Mouse (Mus musculus): ENCODE data around the gene Magea1.
"Not testable (repeated sequence)": the region's sequence is repeated elsewhere in the genome, so short reads cannot be mapped to it uniquely, and the experiment has no call there.

The Magea1 gene

DNA sequence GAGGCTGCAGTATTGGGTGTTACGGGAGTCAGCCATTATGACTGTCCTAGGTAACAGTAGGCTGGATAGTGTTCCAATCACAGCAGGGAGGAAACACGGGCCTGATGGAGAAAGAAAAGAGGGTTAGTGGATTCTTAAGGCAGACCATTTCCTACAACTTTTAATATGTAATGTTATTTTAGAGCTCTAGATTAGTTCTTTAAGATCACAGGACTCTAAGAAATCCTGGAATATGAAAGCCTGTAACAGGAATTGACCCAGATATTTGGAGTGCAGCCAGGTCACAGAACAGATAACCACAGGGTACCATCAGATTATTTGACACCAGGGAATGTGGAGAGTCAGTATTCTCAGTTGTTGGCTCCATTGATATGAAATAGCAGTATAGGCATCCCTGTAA, at the start of gene Magea1:
Magea1 (minus strand) TSS at position 101 of the 400 bp plus-strand sequence.
- not testable (repeated sequence) for DNase-seq (ENCODE audit: low read depth, low spot score)

DNA sequence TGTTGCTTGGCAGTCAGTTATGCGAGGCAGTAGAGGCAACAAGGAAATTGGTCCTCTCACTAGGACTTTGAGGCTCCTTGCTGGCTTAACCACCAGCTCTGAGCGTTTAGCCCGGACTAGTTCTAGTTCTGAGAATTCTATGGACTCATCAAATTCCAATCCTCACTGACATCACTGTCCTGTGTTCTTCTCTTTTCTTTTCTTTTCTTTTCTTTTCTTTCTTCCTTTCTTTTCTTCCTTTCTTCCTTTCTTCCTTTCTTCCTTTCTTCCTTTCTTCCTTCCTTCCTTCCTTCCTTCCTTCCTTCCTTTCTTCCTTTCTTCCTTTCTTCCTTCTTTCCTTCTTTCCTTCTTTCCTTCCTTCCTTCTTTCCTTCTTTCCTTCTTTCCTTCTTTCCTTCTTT, 38.7 kb upstream of the Magea1 start, which contains the start of gene Cldn34b2:
Cldn34b2 (minus strand) TSS at position 101 of the 400 bp plus-strand sequence.
- DNase-seq (ENCODE audit: low read depth, low spot score), result not testable (repeated sequence)

DNA sequence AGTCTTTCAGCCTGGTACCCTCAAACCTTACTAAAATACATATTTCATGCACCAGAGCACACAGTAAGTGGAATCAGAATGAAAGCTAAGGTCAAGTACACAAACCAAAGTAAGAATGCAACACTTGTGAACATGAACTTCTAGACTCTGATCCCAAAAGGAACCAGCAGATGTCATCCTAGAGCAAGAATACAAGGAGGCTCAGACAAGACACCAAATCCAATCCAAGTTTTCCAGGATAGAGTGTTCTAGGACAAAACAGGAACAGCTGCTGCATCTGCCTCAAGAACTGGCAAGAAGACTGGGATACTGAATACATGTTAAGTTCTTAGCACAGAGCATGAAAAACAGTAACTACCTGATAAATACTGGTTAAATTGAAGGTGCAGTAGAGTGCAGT, 8.4 kb upstream of the Magea1 start:
- no peak for DNase-seq (ENCODE audit: low read depth, low spot score)

DNA sequence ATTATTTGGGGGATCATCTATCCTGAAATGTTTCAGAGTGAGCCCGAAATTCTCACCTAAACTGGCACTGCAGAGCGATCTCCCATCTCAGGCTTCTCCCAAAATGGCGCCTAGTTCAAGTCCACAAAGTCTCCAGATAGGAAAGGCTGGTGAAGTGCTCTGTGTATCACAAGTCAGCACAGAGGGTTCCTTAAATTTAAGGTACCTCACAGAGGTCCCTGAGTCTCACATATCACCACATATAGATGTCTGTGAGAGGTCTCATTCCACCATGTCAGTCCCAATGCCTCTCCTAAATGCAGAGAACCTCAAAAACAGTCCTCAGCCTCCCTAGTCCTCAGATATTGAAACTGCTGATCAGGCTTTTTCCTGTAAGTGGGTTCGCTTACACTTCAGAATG, 4.0 kb upstream of the Magea1 start, which contains the start of gene Magea2:
Magea2 (minus strand) TSS at position 101 of the 400 bp plus-strand sequence.
- not testable (repeated sequence) for DNase-seq (ENCODE audit: low read depth, low spot score)

DNA sequence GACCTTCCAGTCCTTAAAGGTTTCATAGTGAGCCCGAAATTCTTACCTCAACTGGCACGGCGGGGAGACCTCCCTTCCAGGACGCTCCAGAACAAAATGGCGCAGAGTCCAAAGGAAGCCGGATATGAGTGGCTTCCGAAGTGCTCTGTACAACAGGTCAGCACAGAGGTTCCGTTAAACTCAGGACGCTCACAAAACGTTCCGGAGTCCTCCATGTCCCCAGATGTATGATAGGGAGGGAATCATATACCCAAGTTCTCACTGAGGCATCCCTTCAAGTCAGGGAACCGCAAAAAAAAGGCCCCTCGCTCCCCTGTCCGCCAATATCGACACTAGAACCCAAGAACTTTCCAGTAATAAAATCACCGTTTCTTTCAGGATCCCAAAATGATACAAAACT, 26.5 kb downstream of the Magea1 start, which contains the start of gene Magea5:
Magea5 (minus strand) TSS at position 101 of the 400 bp plus-strand sequence.
- not testable (repeated sequence) for DNase-seq (ENCODE audit: low read depth, low spot score)

Data from WW6 (cell line).